Mouse (Mus musculus) ES-E14 (cell line): ENCODE results near the gene Cnot3.

ENCODE experiments used
- CHD2 ChIP-seq: IDR thresholded peaks from 2 replicates; pipeline ENCODE4 v1.6.1; 2014; ENCODE audit warnings: mild to moderate bottlenecking, low read depth, low read length, inconsistent platforms
- ZNF384 ChIP-seq: IDR thresholded peaks from 2 replicates; pipeline ENCODE4 v1.6.1; 2012; ENCODE audit warnings: low read depth, low read length, inconsistent platforms

DNA sequence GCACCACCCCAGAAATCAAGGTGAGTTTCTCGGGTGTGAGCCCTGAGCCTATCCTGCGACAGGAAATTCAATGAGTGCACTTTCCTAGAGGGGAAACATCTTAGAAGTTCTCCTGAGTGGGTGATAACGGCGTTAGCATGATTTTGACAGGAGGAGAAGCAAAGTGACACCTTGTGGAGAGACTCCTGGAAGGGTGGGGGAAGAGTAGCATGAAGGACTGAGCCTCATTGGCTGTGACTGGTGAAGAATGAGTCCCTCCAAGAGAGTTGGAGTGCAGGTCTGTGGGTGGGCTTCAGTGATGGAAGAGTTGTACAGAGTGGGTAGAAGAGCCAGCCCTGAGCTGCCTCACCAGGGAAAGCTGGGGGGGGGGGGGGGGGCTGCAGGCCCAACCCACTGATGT is 11.9 kb downstream of the Cnot3 start:
- TF ChIP-seq ZNF384 (no peak), CHD2 (no peak)
